Mouse (Mus musculus): Measurements from ENCODE around the gene Ace3. TPM values are rescaled to one million over a fixed set of nuclear protein-coding genes. Genes with fewer than 3 reads are reported as not detected.

Gene Ace3
- polyA plus RNA-seq, 1 experiment from 2014 or later = not detected

GRCm38 (mm10) chr11:105990231-105990630 is 4.2 kb upstream of the Ace3 start:
- ATAC-seq (ENCODE audit: low FRiP score) (no peak), DNase-seq (ENCODE audit: low spot score) (no peak)
- Histone ChIP-seq H3K9ac (ENCODE audit: low read depth, low read length) (no peak overlapping the region), H3K27ac (ENCODE audit: low read depth, low read length) (no peak overlapping the region), H3K4me2 (replicated peaks; ENCODE audit: low read depth, low read length) (no peak overlapping the region), H3K27me3 (ENCODE audit: control insufficient read depth, insufficient read depth, low read length) (no peaks in the 10 kb centered on the region), H3K9me3 (ENCODE audit: control insufficient read depth, low read length) (no peaks in the 10 kb centered on the region), H3K36me3 (ENCODE audit: control insufficient read depth, insufficient read depth, low read length) (no peaks in the 10 kb centered on the region), H3K4me3 (ENCODE audit: low read depth, low read length) (no peak overlapping the region), H3K4me1 (replicated peaks; ENCODE audit: control insufficient read depth, insufficient read depth, low read length) (no peaks in the 10 kb centered on the region)
- WGBS = 69% methylated on average over 2 of the region's 2 CpGs

- H3K27ac ChIP-seq (ENCODE audit: low read depth, low read length) = no peak overlapping the region
- H3K4me3 ChIP-seq (ENCODE audit: low read depth, low read length) = no peak overlapping the region
- no peak for ATAC-seq (ENCODE audit: low FRiP score)
- H3K27me3 ChIP-seq (ENCODE audit: control insufficient read depth, insufficient read depth, low read length) = no peaks in the 10 kb centered on the region
- H3K9me3 ChIP-seq (ENCODE audit: control insufficient read depth, low read length) = no peaks in the 10 kb centered on the region
- H3K4me1 ChIP-seq (replicated peaks; ENCODE audit: control insufficient read depth, insufficient read depth, low read length) = no peaks in the 10 kb centered on the region
- H3K4me2 ChIP-seq (replicated peaks; ENCODE audit: low read depth, low read length) = no peak overlapping the region
- 94% methylated on average over 6 of the region's 6 CpGs for WGBS
- no peak for DNase-seq (ENCODE audit: low spot score)
- no peak overlapping the region for H3K9ac ChIP-seq (ENCODE audit: low read depth, low read length)
- no peaks in the 10 kb centered on the region for H3K36me3 ChIP-seq (ENCODE audit: control insufficient read depth, insufficient read depth, low read length)
Measured at GRCm38 (mm10) chr11:106000062-106000461, 5.6 kb downstream of the Ace3 start.

- 50% methylated on average over 4 of the region's 4 CpGs for WGBS
Measured at GRCm38 (mm10) chr11:106001718-106002117, 7.2 kb downstream of the Ace3 start.

GRCm38 (mm10) chr11:106004576-106004975 is 10.1 kb downstream of the Ace3 start:
- Histone ChIP-seq H3K36me3 (ENCODE audit: control insufficient read depth, insufficient read depth, low read length) (no peaks in the 10 kb centered on the region), H3K9ac (ENCODE audit: low read depth, low read length) (no peak overlapping the region), H3K4me2 (replicated peaks; ENCODE audit: low read depth, low read length) (no peak overlapping the region), H3K4me1 (replicated peaks; ENCODE audit: control insufficient read depth, insufficient read depth, low read length) (no peaks in the 10 kb centered on the region; the same call in 1 of the 2 replicates), H3K27ac (ENCODE audit: low read depth, low read length) (no peak overlapping the region), H3K9me3 (ENCODE audit: control insufficient read depth, low read length) (no peaks in the 10 kb centered on the region), H3K4me3 (ENCODE audit: low read depth, low read length) (no peak overlapping the region), H3K27me3 (ENCODE audit: control insufficient read depth, insufficient read depth, low read length) (no peaks in the 10 kb centered on the region)
- DNase-seq (ENCODE audit: low spot score) = no peak
- WGBS = 62% methylated on average over 1 of the region's 1 CpGs
- ATAC-seq (ENCODE audit: low FRiP score) = no peak

More at GRCm38 (mm10) chr11:106001718-106002117, 7.2 kb downstream of the Ace3 start:
- H3K27me3 ChIP-seq (ENCODE audit: control insufficient read depth, insufficient read depth, low read length) = no peaks in the 10 kb centered on the region
- H3K36me3 ChIP-seq (ENCODE audit: control insufficient read depth, insufficient read depth, low read length) = no peaks in the 10 kb centered on the region
- H3K4me3 ChIP-seq (ENCODE audit: low read depth, low read length) = no peak overlapping the region
- peak; percentile 26 for DNase-seq (ENCODE audit: low spot score)
- ATAC-seq (ENCODE audit: low FRiP score) = no peak
- no peaks in the 10 kb centered on the region for H3K4me1 ChIP-seq (replicated peaks; ENCODE audit: control insufficient read depth, insufficient read depth, low read length)
- no peak overlapping the region for H3K27ac ChIP-seq (ENCODE audit: low read depth, low read length)
- H3K9ac ChIP-seq (ENCODE audit: low read depth, low read length) = no peak overlapping the region
- no peak overlapping the region for H3K4me2 ChIP-seq (replicated peaks; ENCODE audit: low read depth, low read length)
- no peaks in the 10 kb centered on the region for H3K9me3 ChIP-seq (ENCODE audit: control insufficient read depth, low read length)

GRCm38 (mm10) chr11:106005970-106006369 is 11.5 kb downstream of the Ace3 start:
- no peaks in the 10 kb centered on the region for H3K36me3 ChIP-seq (ENCODE audit: control insufficient read depth, insufficient read depth, low read length)
- no peak overlapping the region for H3K27ac ChIP-seq (ENCODE audit: low read depth, low read length)
- no peak overlapping the region for H3K9ac ChIP-seq (ENCODE audit: low read depth, low read length)
- H3K4me2 ChIP-seq (replicated peaks; ENCODE audit: low read depth, low read length) = no peak overlapping the region
- H3K27me3 ChIP-seq (ENCODE audit: control insufficient read depth, insufficient read depth, low read length) = no peaks in the 10 kb centered on the region
- H3K4me1 ChIP-seq (replicated peaks; ENCODE audit: control insufficient read depth, insufficient read depth, low read length) = no peaks in the 10 kb centered on the region; the same call in 1 of the 2 replicates
- H3K9me3 ChIP-seq (ENCODE audit: control insufficient read depth, low read length) = no peaks in the 10 kb centered on the region
- 45% methylated on average over 5 of the region's 5 CpGs for WGBS
- H3K4me3 ChIP-seq (ENCODE audit: low read depth, low read length) = no peak overlapping the region
- ATAC-seq (ENCODE audit: low FRiP score) = no peak
- no peak for DNase-seq (ENCODE audit: low spot score)

- WGBS = 0% methylated on average over 18 of the region's 25 CpGs
- H3K4me2 ChIP-seq (replicated peaks; ENCODE audit: low read depth, low read length) = peak within 1 kb of the TSS; percentile 47
- H3K4me1 ChIP-seq (replicated peaks; ENCODE audit: control insufficient read depth, insufficient read depth, low read length) = no peaks in the 10 kb centered on the region; the same call in 1 of the 2 replicates
- no peaks in the 10 kb centered on the region for H3K9me3 ChIP-seq (ENCODE audit: control insufficient read depth, low read length)
- no peak for ATAC-seq (ENCODE audit: low FRiP score)
- H3K4me3 ChIP-seq (ENCODE audit: low read depth, low read length) = no peak within 1 kb of the TSS
- no peak within 1 kb of the TSS for H3K27ac ChIP-seq (ENCODE audit: low read depth, low read length)
- no peaks in the 10 kb centered on the region for H3K36me3 ChIP-seq (ENCODE audit: control insufficient read depth, insufficient read depth, low read length)
- no peaks in the 10 kb centered on the region for H3K27me3 ChIP-seq (ENCODE audit: control insufficient read depth, insufficient read depth, low read length)
- H3K9ac ChIP-seq (ENCODE audit: low read depth, low read length) = no peak within 1 kb of the TSS
- DNase-seq (ENCODE audit: low spot score) = peak; percentile 81
Measured at GRCm38 (mm10) chr11:106007821-106008220, 13.3 kb downstream of the Ace3 start, which contains the start of gene Kcnh6. Gene Kcnh6, plus strand, starts transcription at chr11:106008124.

- DNase-seq (ENCODE audit: low spot score) (no peak), ATAC-seq (ENCODE audit: low FRiP score) (no peak)
- no peaks in the 10 kb centered on the region for H3K9me3 ChIP-seq (ENCODE audit: control insufficient read depth, low read length)
- no peak overlapping the region for H3K9ac ChIP-seq (ENCODE audit: low read depth, low read length)
- no peak overlapping the region for H3K27ac ChIP-seq (ENCODE audit: low read depth, low read length)
- H3K4me1 ChIP-seq (replicated peaks; ENCODE audit: control insufficient read depth, insufficient read depth, low read length) = no peaks in the 10 kb centered on the region; the same call in 1 of the 2 replicates
- no peaks in the 10 kb centered on the region for H3K36me3 ChIP-seq (ENCODE audit: control insufficient read depth, insufficient read depth, low read length)
- no peak overlapping the region for H3K4me2 ChIP-seq (replicated peaks; ENCODE audit: low read depth, low read length)
- 56% methylated on average over 7 of the region's 7 CpGs for WGBS
- no peak overlapping the region for H3K4me3 ChIP-seq (ENCODE audit: low read depth, low read length)
- no peaks in the 10 kb centered on the region for H3K27me3 ChIP-seq (ENCODE audit: control insufficient read depth, insufficient read depth, low read length)
Measured at GRCm38 (mm10) chr11:106012711-106013110, 18.2 kb downstream of the Ace3 start.

GRCm38 (mm10) chr11:106013556-106014225 is 19.2 kb downstream of the Ace3 start:
- Histone ChIP-seq H3K9me3 (ENCODE audit: control insufficient read depth, low read length) (no peaks in the 10 kb centered on the region), H3K36me3 (ENCODE audit: control insufficient read depth, insufficient read depth, low read length) (no peaks in the 10 kb centered on the region), H3K4me3 (ENCODE audit: low read depth, low read length) (no peak overlapping the region), H3K4me1 (replicated peaks; ENCODE audit: control insufficient read depth, insufficient read depth, low read length) (no peaks in the 10 kb centered on the region), H3K4me2 (replicated peaks; ENCODE audit: low read depth, low read length) (no peak overlapping the region), H3K9ac (ENCODE audit: low read depth, low read length) (no peak overlapping the region), H3K27me3 (ENCODE audit: control insufficient read depth, insufficient read depth, low read length) (no peaks in the 10 kb centered on the region), H3K27ac (ENCODE audit: low read depth, low read length) (no peak overlapping the region)
- ATAC-seq (ENCODE audit: low FRiP score) (no peak), DNase-seq (ENCODE audit: low spot score) (no peak)
- WGBS = 75% methylated on average over 11 of the region's 11 CpGs

- Histone ChIP-seq H3K9ac (ENCODE audit: low read depth, low read length) (no peak overlapping the region), H3K36me3 (ENCODE audit: control insufficient read depth, insufficient read depth, low read length) (no peaks in the 10 kb centered on the region), H3K4me2 (replicated peaks; ENCODE audit: low read depth, low read length) (no peak overlapping the region), H3K27ac (ENCODE audit: low read depth, low read length) (no peak overlapping the region), H3K27me3 (ENCODE audit: control insufficient read depth, insufficient read depth, low read length) (peaks cover 5% of the 10 kb centered on the region; the same call in 1 of the 2 replicates), H3K4me1 (replicated peaks; ENCODE audit: control insufficient read depth, insufficient read depth, low read length) (0 out of 2 replicates have a peak, but pooled peaks cover 2% of the 10 kb centered on the region), H3K4me3 (ENCODE audit: low read depth, low read length) (no peak overlapping the region), H3K9me3 (ENCODE audit: control insufficient read depth, low read length) (no peaks in the 10 kb centered on the region)
- ATAC-seq (ENCODE audit: low FRiP score) (no peak), DNase-seq (ENCODE audit: low spot score) (no peak)
- WGBS = 83% methylated on average over 5 of the region's 5 CpGs
Measured at GRCm38 (mm10) chr11:106016440-106016839, 22.0 kb downstream of the Ace3 start.

Data from hindbrain, embryonic 11.5 days (tissue).